Mouse (Mus musculus) stomach, adult 2 months (tissue): ENCODE measurements around the gene Wnt9b. TPM values are rescaled to one million over a fixed set of nuclear protein-coding genes. Genes with fewer than 3 reads are reported as not detected.

ENCODE experiments used
- polyA plus RNA-seq: library from polyadenylated mRNA; depleted of rRNA; stranded (reverse); fragments of >200 nt; gene quantifications from 2 replicates; pipeline ENCODE4 v1.2.3, GENCODE M21; 2012; rRNA removed

Wnt9b gene
- 0.01 TPM in 1 of 2 replicates, not detected in the other for polyA plus RNA-seq

DNA sequence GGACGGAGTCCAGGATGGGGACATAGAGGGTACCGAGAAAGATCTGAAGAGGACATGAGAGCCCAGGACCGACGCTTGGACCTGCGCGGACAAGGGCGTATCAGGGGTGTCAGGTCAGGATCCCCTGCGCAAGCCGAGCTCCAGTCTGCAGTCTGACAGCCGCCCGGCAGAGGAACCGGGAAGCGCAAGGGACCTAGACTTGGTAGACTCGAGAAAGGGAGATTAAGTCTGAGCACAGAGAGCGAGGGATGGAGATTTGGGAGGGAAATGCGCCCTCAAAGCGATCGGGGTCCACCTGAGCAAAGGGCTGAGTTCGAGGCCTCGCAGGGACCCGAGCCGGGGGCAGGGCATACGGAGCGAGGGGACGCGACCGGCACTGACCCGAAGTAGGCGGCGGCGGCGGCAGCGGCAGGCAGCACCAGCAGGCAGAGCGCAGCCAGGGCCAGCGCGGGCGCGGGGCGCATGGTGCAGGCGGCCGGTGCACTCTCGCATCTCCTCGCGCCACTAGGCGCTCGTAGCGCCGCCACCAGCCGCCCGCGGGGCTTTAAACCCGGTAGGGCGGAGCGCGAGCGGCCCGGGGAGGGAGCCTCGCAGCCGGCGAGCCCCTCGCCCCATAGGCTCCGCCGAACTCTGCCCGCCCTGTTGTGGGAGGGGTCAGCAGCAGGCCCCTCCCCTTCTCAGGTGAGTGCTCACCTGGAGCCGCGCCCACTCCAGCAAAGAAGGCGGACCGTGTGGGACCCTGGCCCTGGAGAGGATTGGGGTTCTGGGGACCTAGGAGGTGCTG, at the start of gene Wnt9b:
Gene Wnt9b (minus strand): TSS at position 516 of the 784 bp plus-strand sequence.

GRCm38 (mm10) chr11:103773387-103774227, 24.0 kb upstream of the Wnt9b start, which contains the start of gene Wnt3:
TSS of gene Wnt3 (plus strand) at chr11:103774150.

GRCm38 (mm10) chr11:103697565-103698176, 52.0 kb downstream of the Wnt9b start, which contains the start of gene Gosr2:
TSS of gene Gosr2 (minus strand) at chr11:103697898.

Other genes starting within 250 kb of the Wnt9b start
- gene Lrrc37a, start 245.2 kb downstream of the Wnt9b start, polyA plus RNA-seq, result not detected in 2 replicates
- gene Gm884, start 128.7 kb downstream of the Wnt9b start, polyA plus RNA-seq, result not detected in 2 replicates
- not detected in 2 replicates for gene Lyzl6, start 110.9 kb downstream of the Wnt9b start, polyA plus RNA-seq
- 0.50 and 0.56 TPM in 2 replicates for gene Rprml, start 100.3 kb downstream of the Wnt9b start, polyA plus RNA-seq
- gene Gosr2, start 51.9 kb downstream of the Wnt9b start, polyA plus RNA-seq, result 14.3 and 16.1 TPM in 2 replicates
- 0.03 and 0.10 TPM in 2 replicates for gene Wnt3, start 24.3 kb upstream of the Wnt9b start, polyA plus RNA-seq
- gene Nsf, start 204.2 kb upstream of the Wnt9b start, polyA plus RNA-seq, result 14.0 and 15.4 TPM in 2 replicates
- 1.8 and 2.0 TPM in 2 replicates for gene Arf2, start 216.9 kb upstream of the Wnt9b start, polyA plus RNA-seq